Mouse (Mus musculus) duodenum, adult 2 months (tissue): ENCODE data around the gene Brs3. TPM values are rescaled to one million over a fixed set of nuclear protein-coding genes. Genes with fewer than 3 reads are reported as not detected.

ENCODE experiments used
- polyA plus RNA-seq: library from polyadenylated mRNA; depleted of rRNA; stranded (reverse); fragments of >200 nt; gene quantifications from 2 replicates; pipeline ENCODE4 v1.2.3, GENCODE M21; 2012; ENCODE audit warnings: low replicate concordance; rRNA removed

Brs3 gene
- polyA plus RNA-seq = not detected in 2 replicates

DNA sequence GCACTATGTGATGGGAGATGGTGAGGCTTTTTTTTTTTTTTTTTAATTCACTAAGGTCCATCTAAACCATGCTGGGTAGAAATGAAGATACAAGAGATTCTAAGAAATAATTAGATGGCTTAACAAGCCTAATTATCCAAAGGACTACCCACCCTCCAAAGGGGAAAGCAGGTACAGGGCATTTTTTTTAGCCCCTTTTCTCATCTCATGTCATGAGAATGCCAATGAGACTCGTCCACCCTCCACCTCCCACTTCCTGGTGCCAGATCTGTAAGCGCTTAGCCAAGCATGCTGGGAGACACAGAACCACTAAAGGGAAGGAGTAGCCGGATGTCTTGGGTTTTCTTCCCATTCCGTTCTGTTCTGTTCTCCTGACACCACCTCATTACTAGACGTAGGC, at the start of gene Brs3:
TSS of gene Brs3 (plus strand) at position 301 of the 400 bp plus-strand sequence.

DNA sequence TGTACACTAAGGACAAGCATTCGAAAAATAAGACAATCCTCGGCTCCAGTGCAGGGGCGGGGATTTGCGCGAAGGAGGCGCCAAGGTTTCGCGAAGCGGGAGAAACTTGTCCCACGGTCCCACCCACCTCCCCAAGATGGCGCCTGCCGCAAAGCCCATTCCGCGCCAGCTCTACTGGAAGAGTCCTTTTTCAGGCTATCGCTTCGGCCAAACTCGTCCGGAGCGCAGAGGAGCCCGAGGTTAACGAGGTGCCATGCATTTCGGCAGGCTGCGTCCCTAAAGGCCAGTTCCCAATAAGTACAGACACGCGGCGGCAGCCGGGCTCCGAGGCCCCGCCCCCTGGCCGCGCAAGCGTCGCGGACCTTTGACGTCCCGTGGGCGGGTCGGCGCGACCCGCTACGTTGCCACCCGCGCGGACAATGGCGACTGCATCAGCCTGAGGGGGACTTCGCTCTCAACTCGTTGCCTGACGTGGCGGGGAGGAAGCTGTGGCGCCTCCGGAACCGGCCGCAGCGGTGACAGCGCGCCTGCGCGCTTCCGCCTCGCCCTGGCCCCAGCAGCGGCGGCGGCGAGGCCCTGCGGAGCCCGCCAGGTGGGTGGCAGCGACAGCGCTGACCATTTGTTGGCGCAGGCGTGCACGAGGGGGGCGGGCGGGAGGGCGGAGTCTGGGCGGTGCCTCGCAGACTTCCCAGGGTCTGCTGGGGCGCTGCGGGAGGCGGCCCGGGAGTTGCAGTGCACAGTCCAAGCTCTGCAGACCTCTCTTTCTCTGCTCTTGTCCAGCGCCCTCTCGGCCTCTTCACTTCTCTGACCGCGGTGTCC, 10.5 kb downstream of the Brs3 start, which contains the start of gene Htatsf1:
TSS of gene Htatsf1 (plus strand) at position 410 of the 819 bp plus-strand sequence.

DNA sequence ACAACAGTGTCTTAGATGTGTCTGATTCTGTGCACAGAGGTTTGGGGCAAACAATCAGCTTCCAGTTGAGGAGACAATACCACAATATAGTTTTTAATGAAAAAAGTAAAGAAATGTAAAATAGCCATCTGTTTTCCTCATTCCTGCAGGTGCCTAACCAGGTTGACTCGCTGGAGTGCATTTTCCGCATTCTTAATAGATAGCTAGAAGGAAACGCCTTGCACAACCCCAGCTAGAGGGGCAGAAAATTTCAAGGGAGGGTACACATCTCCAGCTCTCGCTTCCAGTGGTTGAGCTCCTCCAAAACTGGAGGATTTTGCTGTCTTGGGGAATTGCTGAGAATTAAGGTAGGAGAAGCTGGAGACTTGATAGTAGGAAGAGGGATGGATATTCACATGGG, 44.9 kb downstream of the Brs3 start, which contains the start of gene Vgll1:
TSS of gene Vgll1 (plus strand) at position 301 of the 400 bp plus-strand sequence.

Other genes starting within 250 kb of the Brs3 start
- not detected in 2 replicates for gene Map7d3, start 220.7 kb upstream of the Brs3 start, polyA plus RNA-seq
- gene Adgrg4, start 172.9 kb upstream of the Brs3 start, polyA plus RNA-seq = 0.07 and 0.15 TPM in 2 replicates
- gene Htatsf1, start 10.5 kb downstream of the Brs3 start, polyA plus RNA-seq = 11.3 and 11.5 TPM in 2 replicates
- not detected in 2 replicates for gene Vgll1, start 45.0 kb downstream of the Brs3 start, polyA plus RNA-seq
- 0.07 TPM in 1 of 2 replicates, not detected in the other for gene Cd40lg, start 169.1 kb downstream of the Brs3 start, polyA plus RNA-seq